Mouse (Mus musculus) heart, postnatal 0 days (tissue): ENCODE measurements at regions not wholly inside any gene's neighbourhood (a gene's known extent, or its start where the extent isn't known, plus 50 kb on each side); places are given as distances from the start of the nearest gene placed in this dataset.

Source experiments
- CTCF ChIP-seq: IDR thresholded peaks from 2 replicates; pipeline ENCODE4 v1.5.1; 2016; ENCODE audit warnings: antibody characterized with exemption, control low read depth, low read depth
- EP300 ChIP-seq: IDR thresholded peaks from 2 replicates; pipeline ENCODE4 v1.6.1; 2016; ENCODE audit warnings: antibody characterized with exemption, low read depth

DNA sequence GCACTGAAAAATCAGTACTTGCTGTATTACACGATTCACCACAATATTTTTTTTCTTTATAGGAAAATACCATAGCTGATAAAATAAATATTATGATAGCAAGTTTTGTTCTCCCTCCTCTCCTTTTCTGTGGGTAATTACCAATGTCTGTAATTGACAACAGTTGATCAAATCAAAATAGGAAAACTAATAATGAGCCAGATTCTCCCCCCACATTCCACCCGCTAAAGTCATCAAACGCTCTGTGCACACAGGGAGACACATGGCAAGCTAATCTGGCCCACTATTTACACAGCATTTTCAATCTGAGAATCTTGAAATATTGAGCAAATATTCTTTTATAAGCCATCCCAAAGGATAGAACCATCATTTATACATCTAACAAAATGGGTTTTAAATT, 659.2 kb upstream of the Acvr2a start:
- no peak for TF ChIP-seq CTCF
- no peak for TF ChIP-seq EP300
